Comparison of ENCODE assay signal across 8 mouse cellular contexts in the genomic region with DNA sequence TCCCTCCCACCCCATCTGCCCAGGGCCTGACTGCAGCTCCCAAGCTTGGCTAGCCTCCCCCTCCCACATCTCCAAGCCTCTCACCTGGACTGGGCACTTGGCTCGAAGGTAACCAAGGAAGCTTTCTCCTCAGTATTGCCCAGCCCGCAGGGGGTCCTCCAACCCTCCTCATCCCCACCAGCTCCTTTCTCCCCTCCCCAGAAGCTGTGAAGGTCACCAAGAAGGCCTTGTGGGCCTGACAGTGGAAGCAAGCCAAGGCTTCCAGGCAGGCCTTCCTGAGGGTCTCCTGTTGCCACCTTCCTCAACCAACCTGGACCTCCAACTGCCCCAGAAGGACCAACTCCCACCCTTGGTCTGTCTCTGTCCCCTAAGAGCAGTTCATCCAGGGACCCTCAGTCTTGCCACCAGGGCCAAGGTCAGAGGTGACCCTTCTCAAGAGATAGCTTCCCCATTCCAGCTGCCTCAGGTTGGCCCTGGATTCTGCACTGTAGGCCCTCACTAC. TPM values are rescaled to one million over a fixed set of nuclear protein-coding genes. Genes with fewer than 3 reads are reported as not detected.
DNase-seq lines count a peak whose midpoint lies in the region; ATAC-seq lines count a peak whose summit lies in the region.

No protein-coding gene starts in this region.

- peak overlapping the region; percentile 96 for H3K27ac ChIP-seq in kidney, embryonic 16.5 days (ENCODE audit: low read length)
- H3K27ac ChIP-seq in embryonic facial prominence, embryonic 10.5 days (replicated peaks) = peak overlapping the region; percentile 98
- peak overlapping the region; percentile 91; the same call in 1 of the 2 replicates for H3K27ac ChIP-seq in hindbrain, embryonic 13.5 days
- H3K27ac ChIP-seq in midbrain, embryonic 16.5 days (ENCODE audit: low read length) = no peak overlapping the region

- H3K4me1 ChIP-seq in kidney, embryonic 16.5 days (ENCODE audit: insufficient read depth, low read length) = peaks cover 55% of the 10 kb centered on the region
- H3K4me1 ChIP-seq in embryonic facial prominence, embryonic 10.5 days = peaks cover 75% of the 10 kb centered on the region
- H3K4me1 ChIP-seq in hindbrain, embryonic 13.5 days (replicated peaks) = peaks cover 63% of the 10 kb centered on the region
- peaks cover 44% of the 10 kb centered on the region for H3K4me1 ChIP-seq in midbrain, embryonic 16.5 days (ENCODE audit: control insufficient read depth, insufficient read depth, low read length)

- peak overlapping the region; percentile 77 for H3K4me3 ChIP-seq in kidney, embryonic 16.5 days (ENCODE audit: low read length)
- H3K4me3 ChIP-seq in embryonic facial prominence, embryonic 10.5 days = peak overlapping the region; percentile 83
- H3K4me3 ChIP-seq in hindbrain, embryonic 13.5 days = peak overlapping the region; percentile 86
- H3K4me3 ChIP-seq in midbrain, embryonic 16.5 days (ENCODE audit: low read depth, low read length) = peak overlapping the region; percentile 74

- peak overlapping the region; percentile 92 for H3K4me2 ChIP-seq in kidney, embryonic 16.5 days (replicated peaks; ENCODE audit: low read depth, low read length)
- H3K4me2 ChIP-seq in hindbrain, embryonic 13.5 days = peak overlapping the region; percentile 95
- peak overlapping the region; percentile 79 for H3K4me2 ChIP-seq in midbrain, embryonic 16.5 days (ENCODE audit: low read length)

- H3K9me3 ChIP-seq in kidney, embryonic 16.5 days (ENCODE audit: low read length) = no peaks in the 10 kb centered on the region
- no peaks in the 10 kb centered on the region for H3K9me3 ChIP-seq in embryonic facial prominence, embryonic 10.5 days
- no peaks in the 10 kb centered on the region for H3K9me3 ChIP-seq in hindbrain, embryonic 13.5 days
- H3K9me3 ChIP-seq in midbrain, embryonic 16.5 days (replicated peaks; ENCODE audit: control insufficient read depth, low read length, poor library complexity, severe bottlenecking) = no peaks in the 10 kb centered on the region

- peaks cover 18% of the 10 kb centered on the region for H3K36me3 ChIP-seq in kidney, embryonic 16.5 days (ENCODE audit: insufficient read depth, low read length)
- H3K36me3 ChIP-seq in embryonic facial prominence, embryonic 10.5 days (replicated peaks) = peaks cover 37% of the 10 kb centered on the region
- peaks cover 14% of the 10 kb centered on the region for H3K36me3 ChIP-seq in hindbrain, embryonic 13.5 days
- H3K36me3 ChIP-seq in midbrain, embryonic 16.5 days (ENCODE audit: control insufficient read depth, insufficient read depth, low read length) = peaks cover 12% of the 10 kb centered on the region

- no peak for ATAC-seq in kidney, embryonic 16.5 days (ENCODE audit: low FRiP score, low TSS enrichment)
- ATAC-seq in hindbrain, embryonic 13.5 days (ENCODE audit: low FRiP score) = no peak
- no peak for ATAC-seq in midbrain, embryonic 16.5 days

- WGBS in kidney, embryonic 16.5 days = 13% methylated on average over 2 of the region's 2 CpGs
- 36% methylated on average over 2 of the region's 2 CpGs for WGBS in embryonic facial prominence, embryonic 10.5 days
- WGBS in hindbrain, embryonic 13.5 days = 59% methylated on average over 2 of the region's 2 CpGs
- WGBS in midbrain, embryonic 16.5 days = 33% methylated on average over 2 of the region's 2 CpGs

- peak overlapping the region; percentile 87 for H3K9ac ChIP-seq in kidney, embryonic 16.5 days (replicated peaks; ENCODE audit: low read length)
- peak overlapping the region; percentile 93 for H3K9ac ChIP-seq in hindbrain, embryonic 13.5 days
- peak overlapping the region; percentile 78 for H3K9ac ChIP-seq in midbrain, embryonic 16.5 days (ENCODE audit: low read depth, low read length)

- no peaks in the 10 kb centered on the region for H3K27me3 ChIP-seq in kidney, embryonic 16.5 days (ENCODE audit: insufficient read depth, low read length)
- H3K27me3 ChIP-seq in embryonic facial prominence, embryonic 10.5 days (replicated peaks; ENCODE audit: low read depth, poor library complexity, severe bottlenecking) = peaks cover 11% of the 10 kb centered on the region
- no peaks in the 10 kb centered on the region for H3K27me3 ChIP-seq in hindbrain, embryonic 13.5 days
- H3K27me3 ChIP-seq in midbrain, embryonic 16.5 days (ENCODE audit: control insufficient read depth, insufficient read depth, low read depth, low read length) = no peaks in the 10 kb centered on the region

- DNase-seq in kidney, adult 11 months = no peak
- no peak for DNase-seq in embryonic facial prominence, embryonic 10.5 days (ENCODE audit: low spot score)
- no peak for DNase-seq in MN1 (ENCODE audit: low spot score)
- DNase-seq in spleen, adult 12 weeks (ENCODE audit: low spot score) = no peak
- DNase-seq in right cerebral cortex, postnatal 14 days = no peak

RNA-seq across cellular contexts. Expression of a gene that starts 3.1 kb away (rescaled TPM):
- polyA plus RNA-seq in kidney, embryonic 16.5 days (2015; fragmentation: Nextera tagmentation; extraction: Ambion mirVana) = 5.7 and 5.9 TPM in 2 replicates
- 2.1 and 2.3 TPM in 2 replicates for polyA plus RNA-seq in embryonic facial prominence, embryonic 10.5 days (2016; fragmentation: Nextera tagmentation; extraction: Ambion mirVana)
- 2.8 and 4.1 TPM in 2 replicates for polyA plus RNA-seq in hindbrain, embryonic 13.5 days (2015; fragmentation: Nextera tagmentation; extraction: Ambion mirVana)
- polyA plus RNA-seq in midbrain, embryonic 16.5 days (2015; fragmentation: Nextera tagmentation; extraction: Ambion mirVana) = 3.4 and 4.7 TPM in 2 replicates
